Mouse (Mus musculus): ENCODE data around the gene Txndc5.

Gene Txndc5
- long read RNA-seq, experiment 1, transcript Txndc5-201 (10 exons, 2,843 nt), result major isoform, 152 of 171 reads
- long read RNA-seq, experiment 1, partial matches to known transcripts, result 3 of 171 reads
- long read RNA-seq, experiment 1, other reads (novel, unspliced or antisense), result 15 of 171 reads
- long read RNA-seq, experiment 2, transcript Txndc5-201 (10 exons, 2,843 nt), result major isoform, 175 of 197 reads
- long read RNA-seq, experiment 2, partial matches to known transcripts, result 6 of 197 reads
- long read RNA-seq, experiment 2, other reads (novel, unspliced or antisense), result 16 of 197 reads

- intact Hi-C loops (cut with DNase I), result no loop called here
Observed at GRCm38 (mm10) chr13:38528687-38529294, at the start of gene Txndc5. Txndc5 (minus strand) TSS chr13:38528824.

- intact Hi-C loops (cut with DNase I), result loop anchor here (5.0 kb wide), 1 partner anchor 42 kb away; no protein-coding TSS in a partner anchor
Observed at GRCm38 (mm10) chr13:38574668-38575067, 46.0 kb upstream of the Txndc5 start.

- intact Hi-C loops (cut with DNase I), result no loop called here
Observed at GRCm38 (mm10) chr13:38573281-38573680, 44.7 kb upstream of the Txndc5 start.

- intact Hi-C loops (cut with DNase I), result no loop called here
Observed at GRCm38 (mm10) chr13:38565245-38565644, 36.6 kb upstream of the Txndc5 start.

GRCm38 (mm10) chr13:38554611-38555010 is 26.0 kb upstream of the Txndc5 start:
- intact Hi-C loops (cut with DNase I), result no loop called here

- intact Hi-C loops (cut with DNase I), result no loop called here
Observed at GRCm38 (mm10) chr13:38554210-38554609, 25.6 kb upstream of the Txndc5 start.

GRCm38 (mm10) chr13:38548681-38549080 is 20.1 kb upstream of the Txndc5 start:
- intact Hi-C loops (cut with DNase I), result no loop called here

- intact Hi-C loops (cut with DNase I), result no loop called here
Observed at GRCm38 (mm10) chr13:38547717-38548116, 19.1 kb upstream of the Txndc5 start.

- intact Hi-C loops (cut with DNase I), result no loop called here
Observed at GRCm38 (mm10) chr13:38546754-38547153, 18.1 kb upstream of the Txndc5 start.

GRCm38 (mm10) chr13:38545460-38545859 is 16.8 kb upstream of the Txndc5 start:
- intact Hi-C loops (cut with DNase I), result no loop called here

GRCm38 (mm10) chr13:38544769-38545445 is 16.3 kb upstream of the Txndc5 start:
- intact Hi-C loops (cut with DNase I), result no loop called here

GRCm38 (mm10) chr13:38543455-38544125 is 15.0 kb upstream of the Txndc5 start:
- intact Hi-C loops (cut with DNase I), result no loop called here

- intact Hi-C loops (cut with DNase I), result no loop called here
Observed at GRCm38 (mm10) chr13:38539192-38539900, 10.7 kb upstream of the Txndc5 start.

- intact Hi-C loops (cut with DNase I), result no loop called here
Observed at GRCm38 (mm10) chr13:38537521-38537920, 8.9 kb upstream of the Txndc5 start.

- intact Hi-C loops (cut with DNase I), result loop anchor here (5.0 kb wide), 1 partner anchor 43 kb away; no protein-coding TSS in a partner anchor
Observed at GRCm38 (mm10) chr13:38534731-38535130, 6.1 kb upstream of the Txndc5 start.

- intact Hi-C loops (cut with DNase I), result loop anchor here (5.0 kb wide), 1 partner anchor 43 kb away; no protein-coding TSS in a partner anchor
Observed at GRCm38 (mm10) chr13:38534016-38534415, 5.4 kb upstream of the Txndc5 start.

GRCm38 (mm10) chr13:38533461-38533860 is 4.8 kb upstream of the Txndc5 start:
- intact Hi-C loops (cut with DNase I), result loop anchor here (5.0 kb wide), 1 partner anchor 44 kb away; no protein-coding TSS in a partner anchor

GRCm38 (mm10) chr13:38531498-38531897 is 2.9 kb upstream of the Txndc5 start:
- intact Hi-C loops (cut with DNase I), result loop anchor here (5.0 kb wide), 1 partner anchor 46 kb away; no protein-coding TSS in a partner anchor

GRCm38 (mm10) chr13:38529576-38529975 is 952 bp upstream of the Txndc5 start:
- intact Hi-C loops (cut with DNase I), result no loop called here

GRCm38 (mm10) chr13:38527797-38528650 is 600 bp downstream of the Txndc5 start:
- intact Hi-C loops (cut with DNase I), result no loop called here
